Mouse (Mus musculus) lung, postnatal 4 days (tissue): ENCODE data around the gene Cyp2d11.
"Not testable (repeated sequence)": the region's sequence is repeated elsewhere in the genome, so short reads cannot be mapped to it uniquely, and the experiment has no call there.

Source experiments
- DNase-seq, 2 experiments: peaks; one replicate each; pipeline ENCODE4 v3.0.0; 2021

Cyp2d11 gene

GRCm38 (mm10) chr15:82393922-82394321 lies at the start of gene Cyp2d11:
TSS of gene Cyp2d11 (minus strand) at chr15:82394022.
- not testable (repeated sequence) for DNase-seq

DNA sequence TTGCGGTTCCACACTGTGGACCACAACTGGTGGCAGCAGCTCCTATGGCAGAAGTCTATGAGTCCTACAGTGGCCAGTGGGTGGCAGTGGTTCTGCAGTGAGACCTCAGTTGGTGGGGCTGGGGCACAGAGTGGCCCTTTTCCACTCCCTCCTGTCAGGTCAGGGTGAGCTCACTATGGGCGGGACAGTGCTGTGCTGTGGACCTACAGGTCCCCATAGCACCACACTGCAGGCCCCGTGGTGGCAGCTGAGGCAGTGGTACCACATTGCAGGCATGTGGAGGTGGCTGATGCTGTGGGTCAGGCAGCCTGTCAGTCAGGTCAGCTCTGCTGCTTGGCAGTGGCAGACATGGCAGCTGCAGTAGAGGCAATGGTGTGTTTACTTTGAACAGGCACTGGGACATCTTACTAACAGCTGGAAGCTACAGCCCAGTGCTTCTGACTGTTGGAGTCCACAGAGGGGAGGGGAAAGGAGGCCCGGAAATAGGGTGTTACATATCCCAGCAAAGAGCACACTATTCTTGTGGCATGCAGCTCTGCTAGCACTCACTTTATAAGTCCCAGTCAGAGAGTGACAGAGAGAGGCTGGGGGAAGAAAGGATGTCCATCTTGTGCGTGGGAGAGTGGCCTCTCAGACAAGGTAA lies 44.3 kb upstream of the Cyp2d11 start:
- peak in 1 of 2 experiments; percentile 49 for DNase-seq

DNA sequence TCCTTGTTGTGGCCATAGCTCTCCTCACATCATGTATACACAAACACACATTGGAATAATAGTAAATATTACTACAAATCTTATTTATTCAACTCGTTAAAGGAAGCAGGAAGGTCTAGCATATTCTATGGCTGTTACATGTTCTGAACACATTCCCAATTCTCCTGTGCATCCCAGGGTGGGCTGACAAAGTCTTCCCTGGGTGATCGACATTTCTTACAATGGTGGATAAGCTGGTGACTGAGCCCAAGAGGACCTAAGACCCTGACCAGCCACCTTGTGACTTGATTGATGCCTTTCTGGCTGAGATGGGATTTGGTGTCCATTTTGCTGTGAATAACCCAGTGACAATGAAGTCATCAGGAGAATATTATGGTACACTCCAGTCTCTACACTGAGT lies 41.8 kb upstream of the Cyp2d11 start:
- no peak for DNase-seq

- DNase-seq = no peak
These were observed 41.2 kb upstream of the Cyp2d11 start for GRCm38 (mm10) chr15:82435011-82435410.

DNA sequence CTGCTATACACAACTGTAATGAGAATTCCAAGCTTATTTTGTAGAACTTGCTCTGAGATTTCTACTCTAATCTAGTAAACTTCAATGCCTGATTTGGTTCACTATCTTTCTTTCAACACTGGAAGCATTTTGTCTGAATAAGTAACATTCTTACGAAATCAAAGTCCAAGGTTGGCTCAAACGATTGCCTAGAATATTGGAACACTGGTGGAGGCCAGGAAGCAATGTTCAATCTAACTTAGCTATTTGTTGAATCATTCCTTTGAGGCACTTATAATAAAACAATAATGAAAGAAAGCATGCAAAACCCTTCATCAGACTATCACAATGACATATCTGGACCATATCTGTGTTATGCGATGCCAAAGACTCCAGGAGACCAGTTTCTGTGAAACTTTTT lies 40.7 kb upstream of the Cyp2d11 start:
- no peak for DNase-seq

DNA sequence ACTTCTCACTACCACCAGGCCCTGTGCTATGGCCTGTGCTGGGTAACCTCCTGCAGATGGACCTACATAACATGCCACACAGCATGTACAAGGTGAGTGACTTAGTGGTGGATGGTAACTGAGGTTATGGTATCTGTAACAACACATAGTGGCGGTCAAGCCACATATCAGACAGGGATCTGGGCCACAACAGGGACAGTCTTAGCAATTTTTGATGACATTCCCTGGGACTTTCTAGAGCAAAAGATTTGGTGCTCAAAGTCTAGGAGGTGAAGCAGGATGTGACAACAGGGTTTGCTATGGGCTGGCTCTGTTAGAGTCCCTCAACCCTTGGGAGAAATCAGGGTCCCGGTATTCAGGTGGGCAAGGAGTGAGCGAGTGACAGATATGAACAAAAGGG lies 39.8 kb upstream of the Cyp2d11 start:
- no peak for DNase-seq

GRCm38 (mm10) chr15:82433137-82433536 lies 39.3 kb upstream of the Cyp2d11 start, which contains the start of gene Cyp2d9:
TSS of gene Cyp2d9 (plus strand) at chr15:82433437.
- DNase-seq = no peak

DNA sequence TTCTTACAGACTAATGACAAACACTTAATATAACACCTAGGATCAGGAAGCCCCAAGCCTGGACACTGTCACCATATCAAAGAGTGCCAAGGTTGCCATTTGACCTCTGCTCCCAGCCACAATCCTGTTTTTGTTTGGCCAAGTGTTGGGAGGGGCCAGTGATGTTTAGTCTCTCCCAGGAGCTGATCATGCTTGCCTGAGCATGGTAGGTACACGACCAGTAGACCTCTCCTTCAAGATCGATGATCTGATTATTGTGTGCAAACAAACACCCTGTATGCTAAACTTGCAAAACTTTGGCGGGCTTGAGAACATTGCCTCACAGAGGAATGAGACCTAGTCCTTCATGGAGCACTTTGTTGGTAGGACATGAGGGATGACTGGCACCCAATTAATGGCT lies 29.6 kb upstream of the Cyp2d11 start:
- DNase-seq = no peak

GRCm38 (mm10) chr15:82422935-82423334 lies 29.1 kb upstream of the Cyp2d11 start:
- DNase-seq = no peak

- DNase-seq = no peak
These were observed 24.8 kb upstream of the Cyp2d11 start for GRCm38 (mm10) chr15:82418616-82419015.

GRCm38 (mm10) chr15:82416797-82417789 lies 23.3 kb upstream of the Cyp2d11 start:
- DNase-seq = peak; percentile 89 to 90

GRCm38 (mm10) chr15:82407536-82407935 lies 13.7 kb upstream of the Cyp2d11 start:
- no peak for DNase-seq

DNA sequence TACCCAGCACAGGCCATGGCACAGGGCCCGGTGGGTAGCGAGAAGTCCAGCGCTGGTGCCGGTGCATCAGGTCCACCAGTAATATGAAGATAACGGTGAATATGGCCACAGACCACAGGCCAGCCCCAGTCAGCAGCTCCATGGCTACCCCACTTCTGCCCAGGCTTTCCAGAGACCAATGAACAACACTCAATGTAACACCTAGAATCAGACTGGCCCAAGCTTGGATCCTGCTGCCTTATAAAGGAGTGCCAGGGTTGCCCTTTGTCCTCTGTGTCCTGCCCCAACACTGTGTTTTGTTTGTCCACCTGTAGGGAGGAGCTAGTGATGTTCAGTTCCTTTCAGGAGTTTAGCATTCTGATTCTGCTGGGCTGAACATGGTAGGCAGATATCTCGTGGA lies 13.2 kb upstream of the Cyp2d11 start, which contains the start of gene Cyp2d10:
TSS of gene Cyp2d10 (minus strand) at position 215 of the 400 bp plus-strand sequence.
- no peak for DNase-seq

DNA sequence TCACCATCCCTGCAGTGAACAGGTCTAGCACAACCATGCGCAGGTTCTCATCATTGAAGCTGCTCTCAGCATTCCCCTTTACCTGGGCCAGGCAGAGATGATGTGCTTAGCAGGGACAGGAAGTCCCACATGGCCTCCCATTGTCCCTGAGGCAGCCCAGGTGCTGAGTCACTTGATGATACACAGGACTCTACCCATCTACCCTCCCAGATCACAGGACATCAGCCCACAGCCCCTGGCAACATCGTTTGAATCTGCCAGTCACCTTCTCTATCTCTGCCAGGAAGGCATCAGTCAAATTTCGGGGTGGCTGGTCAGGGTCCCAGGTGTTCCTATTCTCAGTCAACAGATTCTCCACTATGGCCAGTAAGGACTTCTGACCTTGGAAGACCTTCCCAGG lies 10.3 kb upstream of the Cyp2d11 start:
- no peak for DNase-seq

- no peak for DNase-seq
These were observed 9.8 kb upstream of the Cyp2d11 start for GRCm38 (mm10) chr15:82403606-82404005.

DNA sequence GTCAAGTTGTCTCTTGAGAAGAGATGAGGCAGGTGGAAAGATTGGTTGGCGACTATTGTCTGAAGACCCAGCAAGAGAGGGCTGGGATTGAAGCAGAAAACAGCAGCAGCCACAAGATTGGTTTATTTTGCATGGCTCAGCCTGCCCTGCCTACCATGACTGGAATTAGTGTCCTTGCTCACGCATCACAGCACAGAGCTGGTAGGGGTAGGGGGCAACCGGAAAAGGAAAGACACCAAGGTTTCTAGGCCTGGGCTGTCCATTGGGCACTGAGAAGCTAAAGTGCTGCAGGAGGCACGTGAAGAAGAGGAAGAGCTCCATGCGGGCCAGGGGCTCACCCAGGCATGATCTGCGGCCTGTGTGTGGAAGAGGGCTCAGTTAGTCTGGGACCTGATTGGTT lies 8.9 kb upstream of the Cyp2d11 start:
- no peak for DNase-seq

DNA sequence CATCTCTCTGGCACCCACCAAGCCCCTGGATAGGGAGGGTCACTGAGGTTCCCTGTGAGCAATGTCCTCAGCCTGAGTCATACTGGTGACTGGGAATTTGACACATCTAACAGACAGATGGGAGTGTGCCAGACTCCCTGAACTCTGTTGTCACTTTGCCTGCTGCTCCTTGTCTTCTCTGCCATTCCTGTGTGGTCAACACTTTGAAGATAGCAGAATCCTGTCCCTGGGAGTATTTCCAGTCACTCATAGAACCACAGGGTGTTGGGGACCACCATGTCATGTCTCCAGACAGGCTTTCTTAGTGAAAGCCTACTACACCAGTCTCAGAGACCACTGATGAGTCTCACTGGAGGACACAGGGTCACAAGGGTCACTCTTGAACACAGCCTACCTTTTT lies 8.3 kb upstream of the Cyp2d11 start:
- DNase-seq = no peak

GRCm38 (mm10) chr15:82401516-82401915 lies 7.7 kb upstream of the Cyp2d11 start:
- DNase-seq = no peak

- DNase-seq = not testable (repeated sequence)
These were observed 2.1 kb upstream of the Cyp2d11 start for GRCm38 (mm10) chr15:82395955-82396354.

- DNase-seq = not testable (repeated sequence)
These were observed 3.9 kb downstream of the Cyp2d11 start for GRCm38 (mm10) chr15:82389916-82390315.

GRCm38 (mm10) chr15:82385729-82386128 lies 8.1 kb downstream of the Cyp2d11 start:
- no peak for DNase-seq

DNA sequence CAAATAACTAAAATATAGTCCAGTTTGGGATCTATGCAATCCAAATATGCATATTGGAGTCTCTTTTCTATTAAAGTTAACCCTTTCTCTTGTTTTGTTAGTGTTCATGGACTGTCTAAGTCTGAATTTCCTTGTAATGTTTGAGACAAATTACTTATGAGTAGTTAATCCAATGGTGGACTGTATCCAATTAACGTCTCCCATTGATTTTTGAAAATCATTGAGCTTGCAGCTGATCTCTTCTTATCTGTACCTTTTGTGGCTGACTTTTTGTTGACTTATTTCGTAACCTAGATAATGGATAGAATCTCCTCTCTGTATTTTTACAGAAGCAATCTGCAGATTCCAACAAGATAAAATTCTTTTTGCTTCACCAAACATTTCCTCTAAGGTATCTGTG lies 11.4 kb downstream of the Cyp2d11 start:
- no peak for DNase-seq

GRCm38 (mm10) chr15:82380714-82381062 lies 13.1 kb downstream of the Cyp2d11 start:
- no peak for DNase-seq
